ENCODE assay signal across 8 mouse cellular contexts in the genomic region with DNA sequence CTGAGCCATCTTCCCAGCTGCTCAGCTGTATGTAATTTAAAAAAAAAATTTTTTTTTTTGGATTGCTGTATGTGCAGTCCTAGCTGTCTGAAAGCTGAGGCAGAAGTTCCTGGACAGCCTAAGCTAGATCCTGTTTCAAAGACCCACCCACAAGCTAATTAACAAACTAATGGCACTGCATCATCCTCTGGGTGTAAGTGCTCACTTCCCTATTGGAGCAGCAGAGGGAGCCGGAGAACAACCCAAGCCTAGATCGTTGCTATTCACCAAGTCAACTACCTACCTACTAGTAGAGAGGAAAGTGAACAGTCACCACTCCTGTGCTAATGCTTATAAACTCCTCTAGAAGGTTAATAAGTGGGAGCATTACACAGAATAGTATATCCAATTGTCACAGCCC. TPM values are rescaled to one million over a fixed set of nuclear protein-coding genes. Genes with fewer than 3 reads are reported as not detected.
A peak's percentile ranks its signal among the peaks of the same experiment; 100 is the strongest.
DNase-seq lines count a peak whose midpoint lies in the region; ATAC-seq and TF ChIP-seq lines count a peak whose summit lies in the region.

No protein-coding gene starts in this region.

- H3K4me1 ChIP-seq in G1E (ENCODE audit: insufficient read depth, low read depth, low read length), result peaks cover 31% of the 10 kb centered on the region
- H3K4me1 ChIP-seq in intestine, embryonic 16.5 days (ENCODE audit: control insufficient read depth, insufficient read depth, low read length), result 0 out of 2 replicates have a peak, but pooled peaks cover 3% of the 10 kb centered on the region
- no peaks in the 10 kb centered on the region for H3K4me1 ChIP-seq in limb, embryonic 11.5 days (ENCODE audit: control insufficient read depth, insufficient read depth, low read length)

- no peaks in the 10 kb centered on the region for H3K9me3 ChIP-seq in G1E (replicated peaks)
- H3K9me3 ChIP-seq in intestine, embryonic 16.5 days (ENCODE audit: control insufficient read depth, low read length), result no peaks in the 10 kb centered on the region
- no peaks in the 10 kb centered on the region for H3K9me3 ChIP-seq in limb, embryonic 11.5 days (ENCODE audit: control insufficient read depth, low read length)

- no peak overlapping the region for H3ac ChIP-seq in myocyte (ENCODE audit: control insufficient read depth, insufficient read length)

- TF ChIP-seq CTCF in G1E (IDR thresholded peaks at IDR 0.05; ENCODE audit: low read depth, low read length), result peak; percentile 37; the same call in 1 of the 2 replicates
- peak; percentile 86 for TF ChIP-seq CTCF in gastrocnemius, adult 2 months (IDR thresholded peaks at IDR 0.05)

- no peak overlapping the region for H3K4me3 ChIP-seq in G1E (ENCODE audit: low read depth, low read length)
- H3K4me3 ChIP-seq in gastrocnemius, adult 2 months, result no peak overlapping the region
- H3K4me3 ChIP-seq in intestine, embryonic 16.5 days (ENCODE audit: low read length), result no peak overlapping the region
- H3K4me3 ChIP-seq in limb, embryonic 11.5 days (ENCODE audit: low read depth, low read length), result no peak overlapping the region
- H3K4me3 ChIP-seq in myocyte, result no peak overlapping the region

- no peak overlapping the region for H3K4me2 ChIP-seq in intestine, embryonic 16.5 days (ENCODE audit: low read depth, low read length)
- no peak overlapping the region for H3K4me2 ChIP-seq in limb, embryonic 11.5 days (ENCODE audit: low read depth, severe bottlenecking)
- peak overlapping the region; percentile 54 for H3K4me2 ChIP-seq in myocyte (ENCODE audit: low read depth)

- H3K27me3 ChIP-seq in G1E (ENCODE audit: insufficient read depth, low read length), result no peaks in the 10 kb centered on the region
- no peaks in the 10 kb centered on the region for H3K27me3 ChIP-seq in intestine, embryonic 16.5 days (replicated peaks; ENCODE audit: control insufficient read depth, insufficient read depth, low read length)
- H3K27me3 ChIP-seq in limb, embryonic 11.5 days (ENCODE audit: control insufficient read depth, insufficient read depth, low read length), result no peaks in the 10 kb centered on the region
- no peaks in the 10 kb centered on the region for H3K27me3 ChIP-seq in myocyte (ENCODE audit: control insufficient read depth, insufficient read depth, insufficient read length)

- ATAC-seq in G1E (ENCODE audit: extremely low read depth, insufficient number of reproducible peaks, low FRiP score, poor library complexity, severe bottlenecking), result peak; percentile 52
- ATAC-seq in intestine, embryonic 16.5 days, result peak; percentile 75
- ATAC-seq in limb, embryonic 11.5 days (ENCODE audit: insufficient number of reproducible peaks, low FRiP score, low TSS enrichment, low read depth), result no peak

- H3K27ac ChIP-seq in gastrocnemius, adult 2 months, result peak overlapping the region; percentile 56
- no peak overlapping the region for H3K27ac ChIP-seq in intestine, embryonic 16.5 days (ENCODE audit: low read length)
- H3K27ac ChIP-seq in limb, embryonic 11.5 days (replicated peaks; ENCODE audit: low read depth, low read length), result no peak overlapping the region

- peak; percentile 78 for DNase-seq in CD4-positive, CD25-positive, alpha-beta regulatory T cell, adult 2 months (ENCODE audit: low read depth, low spot score)
- peak; percentile 41 for DNase-seq in G1E (ENCODE audit: low spot score)
- DNase-seq in cerebellum, adult 9-10 months, result peak; percentile 46
- peak; percentile 62 for DNase-seq in gastrocnemius, adult 2 months
- peak; percentile 54 for DNase-seq in limb, embryonic 11.5 days (ENCODE audit: low spot score)
- DNase-seq in ovary, postnatal 36 days (ENCODE audit: low spot score), result no peak

- no peak overlapping the region for H3K9ac ChIP-seq in intestine, embryonic 16.5 days (ENCODE audit: low read depth, low read length)
- H3K9ac ChIP-seq in limb, embryonic 11.5 days (ENCODE audit: low read length), result no peak overlapping the region

- intact Hi-C loops in gastrocnemius, adult 2 months (cut with DNase I), result loop anchor here (1.0 to 5.0 kb wide), 3 partner anchors 225 to 449 kb away; no protein-coding TSS in a partner anchor

- peaks cover 97% of the 10 kb centered on the region for H3K36me3 ChIP-seq in G1E (replicated peaks)
- H3K36me3 ChIP-seq in intestine, embryonic 16.5 days (ENCODE audit: control insufficient read depth, insufficient read depth, low read length), result peaks cover 23% of the 10 kb centered on the region
- H3K36me3 ChIP-seq in limb, embryonic 11.5 days (ENCODE audit: control insufficient read depth, insufficient read depth, low read length), result peaks cover 25% of the 10 kb centered on the region; the same call in 1 of the 2 replicates
- peaks cover 72% of the 10 kb centered on the region for H3K36me3 ChIP-seq in myocyte (ENCODE audit: control insufficient read depth, insufficient read depth)

- peaks cover 23% of the 10 kb centered on the region for H3K79me2 ChIP-seq in myocyte (ENCODE audit: control insufficient read depth, insufficient read depth)

- WGBS in intestine, embryonic 16.5 days, result 59% methylated on average over 2 of the region's 2 CpGs
- 60% methylated on average over 2 of the region's 2 CpGs for WGBS in limb, embryonic 11.5 days

- TF ChIP-seq POLR2A in myocyte (IDR thresholded peaks at IDR 0.05; ENCODE audit: insufficient read length, low read depth), result no peak

TF ChIP-seq in myocyte, 11 proteins besides CTCF, POLR2A, EP300 and RAD21:
- TF ChIP-seq USF1 (IDR thresholded peaks at IDR 0.05; ENCODE audit: low read depth) (no peak), REST (IDR thresholded peaks at IDR 0.05; ENCODE audit: insufficient read depth, insufficient read length) (no peak), TCF12 (IDR thresholded peaks at IDR 0.05; ENCODE audit: insufficient read depth, poor library complexity, severe bottlenecking) (no peak), CEBPB (IDR thresholded peaks at IDR 0.05; ENCODE audit: insufficient read depth, poor library complexity, severe bottlenecking) (no peak), POLR2AphosphoS2 (IDR thresholded peaks at IDR 0.05; ENCODE audit: insufficient read length, low read depth) (no peak), TCF3 (IDR thresholded peaks at IDR 0.05; ENCODE audit: insufficient read length, low read depth) (no peak), SRF (IDR thresholded peaks at IDR 0.05; ENCODE audit: control insufficient read depth, insufficient read length, low read depth) (no peak), MYOD1 (IDR thresholded peaks at IDR 0.05; ENCODE audit: control insufficient read depth in 1 of 3, insufficient read length in 2 of 3, low read depth in 2 of 3) (no peak), MYOG (IDR thresholded peaks at IDR 0.05; ENCODE audit: control insufficient read depth in 1 of 3, insufficient read depth in 1 of 3, insufficient read length in 2 of 3, low read depth in 2 of 3) (no peak), MAX (IDR thresholded peaks at IDR 0.05; ENCODE audit: low read depth) (no peak), E2F4 (IDR thresholded peaks at IDR 0.05; ENCODE audit: insufficient read depth) (no peak)

RNA-seq across cellular contexts. Expression of gene Fcho2, which starts 52.6 kb away (rescaled TPM):
- 73.2 and 105 TPM in 2 replicates for total RNA-seq in G1E (2014; fragmentation: Nextera tagmentation)
- total RNA-seq in G1E (2017), result 26.5 and 30.7 TPM in 2 replicates
- 4.8 and 5.0 TPM in 2 replicates for polyA plus RNA-seq in G1E (2012)
- total RNA-seq in gastrocnemius, adult 2 months (2021), result 10 to 100 TPM; 21.2 to 26.9 TPM
- 31.2 and 31.9 TPM in 2 replicates for polyA plus RNA-seq in intestine, embryonic 16.5 days (2015; fragmentation: Nextera tagmentation; extraction: Ambion mirVana)
- polyA plus RNA-seq in limb, embryonic 11.5 days (2014; fragmentation: Nextera tagmentation; extraction: Ambion mirVana), result 29.3 and 34.8 TPM in 2 replicates
- 3.9 TPM for polyA plus RNA-seq in myocyte (2012; fragmentation: generic; extraction: Trizol)

RNA-seq across cellular contexts. Expression of gene Tnpo1, which starts 58.4 kb away (rescaled TPM):
- total RNA-seq in G1E (2014; fragmentation: Nextera tagmentation) (147 and 158 TPM in 2 replicates), G1E (2017) (103 and 112 TPM in 2 replicates)
- polyA plus RNA-seq in G1E (2012) (10.4 and 13.1 TPM in 2 replicates), myocyte (2012; fragmentation: generic; extraction: Trizol) (36.0 TPM)
- total RNA-seq in gastrocnemius, adult 2 months (2021), result 10 to 100 TPM; 32.2 to 39.3 TPM
- 49.7 and 50.7 TPM in 2 replicates for polyA plus RNA-seq in intestine, embryonic 16.5 days (2015; fragmentation: Nextera tagmentation; extraction: Ambion mirVana)
- 52.5 and 60.0 TPM in 2 replicates for polyA plus RNA-seq in limb, embryonic 11.5 days (2014; fragmentation: Nextera tagmentation; extraction: Ambion mirVana)
